Mouse (Mus musculus) heart, embryonic 10.5 days (tissue): ENCODE results near the gene Sytl1. TPM values are rescaled to one million over a fixed set of nuclear protein-coding genes. Genes with fewer than 3 reads are reported as not detected.

ENCODE experiments used
- DNase-seq: peaks from one replicate; pipeline ENCODE4 v3.0.0-alpha.2; 2017; ENCODE audit warnings: low spot score
- H3K27ac ChIP-seq: fragments of 300-500 bp; sonication (generic); 2 replicates; pipeline ENCODE4 v1.5.1; 2016; ENCODE audit warnings: mild to moderate bottlenecking
- H3K27me3 ChIP-seq: fragments of 300-500 bp; sonication (generic); 2 replicates; pipeline ENCODE4 v1.6.1; 2016; ENCODE audit warnings: mild to moderate bottlenecking; ENCODE audit not compliant: poor library complexity, insufficient read depth, severe bottlenecking
- H3K36me3 ChIP-seq: fragments of 300-500 bp; sonication (generic); 2 replicates; pipeline ENCODE4 v1.6.1; 2016; ENCODE audit warnings: mild to moderate bottlenecking, moderate library complexity
- H3K4me1 ChIP-seq: fragments of 300-500 bp; sonication (generic); 2 replicates; pipeline ENCODE4 v1.6.1; 2016; ENCODE audit warnings: mild to moderate bottlenecking
- H3K4me3 ChIP-seq: fragments of 300-500 bp; sonication (generic); 2 replicates; pipeline ENCODE4 v1.5.1; 2016; ENCODE audit warnings: mild to moderate bottlenecking, moderate library complexity
- H3K9me3 ChIP-seq: fragments of 300-500 bp; sonication (generic); 2 replicates; pipeline ENCODE4 v1.6.1; 2016; ENCODE audit warnings: mild to moderate bottlenecking, moderate library complexity
- WGBS: fragments of 180-500 bp; shearing (Covaris S2); methylation state at CpG from one replicate; pipeline ENCODE4 v1.1.7; 2016; 5-methylcytosine and 5-hydroxymethylcytosine counted together
- polyA plus RNA-seq: library from polyadenylated mRNA; unstranded; fragments of >200 nt; fragmentation: Nextera tagmentation; extraction: Ambion mirVana; gene quantifications from 2 replicates; pipeline ENCODE4 v1.2.1, GENCODE M21; 2016

The Sytl1 gene
- 0.28 and 0.60 TPM in 2 replicates for polyA plus RNA-seq

DNA sequence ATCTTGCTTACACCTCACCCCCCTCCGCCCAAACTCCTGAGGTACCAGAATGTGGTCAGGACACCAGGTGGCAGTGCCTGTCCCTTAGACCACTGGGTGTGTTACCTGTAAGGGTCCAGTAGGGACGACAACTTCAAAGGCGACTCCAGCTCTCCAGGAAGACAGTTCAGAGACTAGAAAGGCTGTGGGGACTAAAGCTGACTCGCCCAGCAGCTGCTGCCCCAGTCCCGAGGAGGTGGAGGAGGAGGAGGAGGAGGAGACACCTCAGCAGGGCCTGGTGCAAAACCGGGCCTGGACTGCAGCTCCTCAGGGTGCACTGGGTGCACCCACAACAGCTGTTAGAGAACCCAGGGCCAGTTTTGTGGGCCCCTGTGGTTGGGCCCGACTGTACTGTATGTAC lies at the start of gene Sytl1:
Gene Sytl1 (minus strand): TSS at position 232 of the 400 bp plus-strand sequence.
- peaks cover 31% of the 10 kb centered on the region for H3K27me3 ChIP-seq
- H3K27ac ChIP-seq = 0 out of 2 replicates have a peak within 1 kb of the TSS, but pooled peaks have one; percentile 25
- DNase-seq = no peak
- no peak within 1 kb of the TSS for H3K4me3 ChIP-seq
- H3K36me3 ChIP-seq = peaks cover 50% of the 10 kb centered on the region
- H3K4me1 ChIP-seq = no peaks in the 10 kb centered on the region; the same call in 1 of the 2 replicates
- no peaks in the 10 kb centered on the region for H3K9me3 ChIP-seq
- WGBS = 35% methylated on average over 7 of the region's 7 CpGs

DNA sequence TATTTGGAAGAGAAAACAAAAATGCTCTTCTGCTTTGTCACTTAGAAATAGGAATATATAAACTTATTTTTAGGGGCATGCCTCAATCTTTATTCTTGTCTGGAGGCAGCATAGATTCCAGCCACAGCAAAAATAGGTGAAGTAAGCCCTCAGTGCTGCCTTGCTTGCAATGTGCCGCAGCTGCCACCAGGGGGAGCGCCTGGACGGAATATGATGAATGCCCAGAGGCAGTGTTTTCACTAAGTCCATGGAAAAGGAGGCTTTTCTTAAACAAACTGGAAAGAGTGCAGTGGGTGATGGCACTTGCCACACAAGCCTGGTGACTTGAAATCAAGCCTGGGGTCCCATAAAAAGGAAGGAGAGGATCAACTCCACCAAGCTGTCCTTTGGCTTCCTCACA lies 47.0 kb upstream of the Sytl1 start:
- DNase-seq = peak; percentile 85
- Histone ChIP-seq H3K27ac (no peak overlapping the region), H3K27me3 (no peaks in the 10 kb centered on the region), H3K4me3 (no peak overlapping the region), H3K4me1 (peaks cover 8% of the 10 kb centered on the region), H3K9me3 (no peaks in the 10 kb centered on the region), H3K36me3 (peaks cover 21% of the 10 kb centered on the region)
- WGBS = 0% methylated on average over 3 of the region's 3 CpGs

DNA sequence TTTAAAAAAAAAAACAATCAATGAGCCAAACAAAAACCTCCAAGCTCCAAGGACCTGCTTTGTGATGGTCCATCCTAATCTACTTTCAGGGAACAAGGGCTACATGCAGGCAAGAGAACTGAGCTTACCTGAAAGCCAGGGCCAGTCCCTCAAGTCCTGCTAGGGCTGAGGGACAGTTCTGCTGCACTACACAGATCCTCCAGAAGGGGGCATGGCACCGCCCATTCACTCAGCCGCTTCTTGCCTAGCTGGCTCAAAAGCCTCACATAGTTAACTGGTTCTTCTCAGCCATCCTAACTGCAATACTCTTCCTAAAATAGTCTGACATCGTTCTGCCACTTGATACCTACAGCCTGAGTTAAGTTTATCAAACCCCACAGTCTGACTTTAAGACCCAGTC lies 44.4 kb upstream of the Sytl1 start:
- no peak for DNase-seq
- H3K4me1 ChIP-seq = peaks cover 8% of the 10 kb centered on the region
- no peak overlapping the region for H3K27ac ChIP-seq
- WGBS = 25% methylated on average over 3 of the region's 3 CpGs
- no peaks in the 10 kb centered on the region for H3K9me3 ChIP-seq
- no peak overlapping the region for H3K4me3 ChIP-seq
- H3K36me3 ChIP-seq = peaks cover 27% of the 10 kb centered on the region
- no peaks in the 10 kb centered on the region for H3K27me3 ChIP-seq

DNA sequence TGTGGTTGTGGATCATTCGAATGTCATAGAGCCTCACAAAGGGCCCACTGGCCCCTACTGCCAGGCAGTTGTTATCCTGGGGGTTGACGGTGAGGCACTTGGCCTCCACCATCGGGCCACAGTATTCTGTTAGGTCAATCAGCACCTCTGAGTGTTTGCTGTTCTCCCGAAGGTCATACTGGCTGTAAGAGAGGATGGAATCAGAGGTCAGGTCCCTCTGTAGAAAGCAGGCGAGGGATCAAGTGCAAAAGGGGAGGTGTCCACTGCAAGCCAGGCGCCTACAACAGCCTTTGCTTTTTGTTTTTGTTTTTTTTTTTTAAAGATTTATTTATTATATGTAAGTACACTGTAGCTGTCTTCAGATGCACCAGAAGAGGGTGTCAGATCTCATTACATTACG lies 42.9 kb upstream of the Sytl1 start:
- no peak overlapping the region for H3K27ac ChIP-seq
- 0 out of 2 replicates have a peak, but pooled peaks cover 3% of the 10 kb centered on the region for H3K4me1 ChIP-seq
- H3K27me3 ChIP-seq = no peaks in the 10 kb centered on the region
- no peak for DNase-seq
- H3K36me3 ChIP-seq = peaks cover 35% of the 10 kb centered on the region
- WGBS = 73% methylated on average over 7 of the region's 7 CpGs
- no peak overlapping the region for H3K4me3 ChIP-seq
- no peaks in the 10 kb centered on the region for H3K9me3 ChIP-seq

DNA sequence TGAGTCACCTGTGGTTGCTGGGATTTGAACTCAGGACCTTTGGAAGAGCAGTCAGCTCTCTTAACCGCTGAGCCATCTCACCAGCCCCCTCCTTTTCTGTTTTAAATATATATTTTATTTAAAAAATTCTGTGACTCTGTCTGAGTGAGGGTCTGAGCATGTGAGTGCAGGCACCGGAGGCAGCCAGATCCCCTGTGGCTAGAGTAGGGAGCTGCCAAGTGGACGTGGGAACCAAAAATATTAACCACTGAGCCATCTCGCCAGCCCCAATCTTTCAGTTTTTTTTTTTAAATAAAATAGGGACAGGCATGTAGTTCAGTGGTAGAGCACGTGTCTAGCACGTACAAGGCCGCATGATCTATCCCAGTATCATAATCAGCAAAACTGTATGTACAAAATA lies 41.9 kb upstream of the Sytl1 start:
- Histone ChIP-seq H3K36me3 (peaks cover 45% of the 10 kb centered on the region), H3K27ac (no peak overlapping the region), H3K27me3 (no peaks in the 10 kb centered on the region), H3K4me1 (0 out of 2 replicates have a peak, but pooled peaks cover 3% of the 10 kb centered on the region), H3K4me3 (no peak overlapping the region), H3K9me3 (no peaks in the 10 kb centered on the region)
- no peak for DNase-seq
- 91% methylated on average over 7 of the region's 7 CpGs for WGBS

DNA sequence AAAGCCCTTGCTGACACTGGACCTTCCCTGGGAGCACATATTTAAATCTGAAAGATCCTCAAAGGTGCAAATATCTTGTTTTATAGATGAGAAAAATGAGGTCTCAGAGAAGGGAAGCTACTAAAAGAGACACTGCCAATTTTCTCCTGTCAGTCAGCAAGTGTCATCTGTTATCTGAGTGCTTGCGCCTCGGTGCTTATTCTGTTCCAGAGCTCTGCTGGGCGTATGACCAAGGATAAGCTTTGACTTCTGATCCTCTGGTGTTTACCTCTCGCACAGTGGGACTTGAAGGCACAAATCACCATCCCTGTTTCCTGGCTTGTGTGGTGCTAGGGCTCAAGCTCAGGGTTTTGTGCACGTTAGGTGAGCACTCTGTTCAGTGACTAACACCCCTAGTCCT lies 39.8 kb upstream of the Sytl1 start:
- Histone ChIP-seq H3K4me1 (peaks cover 19% of the 10 kb centered on the region), H3K27me3 (no peaks in the 10 kb centered on the region), H3K9me3 (no peaks in the 10 kb centered on the region), H3K27ac (no peak overlapping the region), H3K4me3 (no peak overlapping the region), H3K36me3 (peaks cover 41% of the 10 kb centered on the region)
- WGBS = 65% methylated on average over 5 of the region's 5 CpGs
- DNase-seq = no peak

DNA sequence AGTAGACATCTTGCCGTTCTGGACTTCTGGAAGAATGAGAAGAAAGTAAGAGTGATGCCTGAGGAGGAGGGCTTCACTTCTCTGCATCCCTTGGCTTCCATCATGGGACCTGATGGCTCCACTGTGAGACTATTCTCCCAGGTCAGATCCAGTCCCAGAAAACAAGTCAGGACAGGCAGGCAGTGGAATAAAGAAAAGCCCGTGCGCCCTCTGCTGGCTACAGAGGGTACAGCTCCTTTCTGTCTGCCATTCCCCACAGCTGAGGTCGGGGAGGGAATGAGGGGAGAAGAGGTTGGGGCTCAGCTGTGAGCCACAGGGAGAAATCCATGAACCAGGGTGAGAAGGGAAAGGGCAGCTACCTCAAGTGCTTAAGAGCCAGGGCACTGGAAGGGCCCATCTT lies 38.9 kb upstream of the Sytl1 start:
- Histone ChIP-seq H3K36me3 (peaks cover 41% of the 10 kb centered on the region), H3K4me3 (no peak overlapping the region), H3K9me3 (no peaks in the 10 kb centered on the region), H3K27ac (no peak overlapping the region), H3K27me3 (no peaks in the 10 kb centered on the region), H3K4me1 (peaks cover 25% of the 10 kb centered on the region)
- no peak for DNase-seq
- WGBS = 27% methylated on average over 4 of the region's 4 CpGs

DNA sequence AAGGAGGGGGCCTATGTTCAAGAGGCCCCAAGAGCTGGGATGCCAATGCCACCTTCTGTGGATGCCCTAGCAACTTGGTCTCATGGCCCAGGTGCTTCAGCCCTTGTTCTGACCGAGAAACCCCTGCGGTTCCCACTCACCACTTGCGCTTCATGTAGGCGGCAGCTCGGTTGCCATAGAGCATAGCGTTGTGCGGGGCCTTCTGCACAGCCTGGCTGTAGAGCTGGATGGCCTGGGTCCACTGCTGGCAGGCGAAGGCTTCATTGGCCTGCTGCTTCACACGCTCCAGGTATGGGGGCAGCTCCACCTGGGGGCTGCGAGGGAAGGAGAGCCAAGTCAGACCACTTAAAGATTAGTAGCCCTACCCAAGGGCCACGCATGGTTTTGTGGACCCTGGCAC lies 37.5 kb upstream of the Sytl1 start:
- no peak for DNase-seq

DNA sequence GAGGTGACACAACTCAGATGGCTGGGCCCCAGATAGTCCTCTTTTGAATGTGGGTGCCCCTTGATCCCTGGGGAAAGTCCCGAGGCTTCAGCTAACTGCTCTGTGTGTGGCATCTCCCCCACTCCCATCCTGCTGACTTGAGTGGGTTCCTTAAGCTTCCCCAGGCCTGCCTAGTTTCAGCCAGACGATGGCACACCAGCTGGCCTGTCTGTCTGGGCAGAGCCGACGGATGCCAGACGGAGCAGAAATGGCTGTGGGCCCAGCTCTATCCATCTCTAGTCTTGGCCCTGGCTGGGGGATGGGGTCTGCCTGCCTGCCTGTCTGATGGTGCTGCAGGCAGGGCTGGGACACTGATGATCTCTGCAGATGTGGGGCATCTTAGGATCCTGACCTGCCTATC lies 36.8 kb upstream of the Sytl1 start:
- DNase-seq = no peak
- no peaks in the 10 kb centered on the region for H3K9me3 ChIP-seq
- H3K27me3 ChIP-seq = peaks cover 4% of the 10 kb centered on the region; the same call in 1 of the 2 replicates
- H3K36me3 ChIP-seq = peaks cover 55% of the 10 kb centered on the region
- peaks cover 33% of the 10 kb centered on the region for H3K4me1 ChIP-seq
- H3K4me3 ChIP-seq = no peak overlapping the region
- 65% methylated on average over 5 of the region's 5 CpGs for WGBS
- no peak overlapping the region for H3K27ac ChIP-seq

More for the DNA sequence above, 37.5 kb upstream of the Sytl1 start:
- H3K27ac ChIP-seq = no peak overlapping the region
- H3K9me3 ChIP-seq = no peaks in the 10 kb centered on the region
- no peaks in the 10 kb centered on the region for H3K27me3 ChIP-seq
- H3K4me1 ChIP-seq = peaks cover 33% of the 10 kb centered on the region
- H3K36me3 ChIP-seq = peaks cover 48% of the 10 kb centered on the region
- no peak overlapping the region for H3K4me3 ChIP-seq
- 85% methylated on average over 11 of the region's 11 CpGs for WGBS

DNA sequence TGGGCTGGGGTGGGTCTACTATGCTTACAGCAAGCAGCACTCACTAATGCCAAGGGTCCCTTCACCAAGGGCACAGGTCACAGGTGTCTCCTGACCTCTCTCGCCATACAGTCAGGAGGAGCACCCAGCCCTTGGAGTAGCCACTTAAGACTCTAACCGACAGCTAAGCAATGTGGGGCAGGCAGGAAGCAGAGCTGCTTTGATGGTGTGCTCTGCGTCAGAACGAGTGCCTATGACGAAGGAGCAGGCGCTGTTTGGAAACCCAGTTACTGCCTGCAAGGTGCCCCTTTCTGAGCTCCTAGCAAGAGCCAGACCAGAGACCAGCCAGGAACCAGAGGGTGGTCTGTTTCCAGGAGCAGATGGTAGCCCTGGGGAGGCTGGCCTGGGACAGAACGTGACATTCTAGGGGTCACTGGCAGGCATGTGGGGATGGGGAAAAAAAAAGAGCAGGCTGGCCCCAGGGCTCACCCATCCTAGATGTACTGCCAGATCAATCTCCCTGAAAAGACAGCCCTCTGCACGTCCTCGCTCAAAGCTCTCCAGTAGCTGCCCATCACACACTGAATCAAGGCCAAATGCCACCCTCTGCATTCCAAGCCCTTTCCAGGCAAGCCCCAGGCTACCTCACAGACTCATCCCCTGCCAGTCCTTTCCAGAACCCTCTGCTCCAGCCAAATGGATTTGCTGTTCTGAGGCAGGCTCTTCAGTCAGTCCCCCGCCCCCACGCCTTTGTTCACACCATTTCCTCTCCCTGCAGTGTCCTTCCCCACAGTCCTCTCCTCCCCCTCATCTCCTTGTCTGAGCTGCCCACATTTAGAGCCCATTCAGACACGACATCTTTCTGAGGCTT lies 35.8 kb upstream of the Sytl1 start:
- no peak overlapping the region for H3K4me3 ChIP-seq
- H3K36me3 ChIP-seq = peaks cover 54% of the 10 kb centered on the region
- peaks cover 8% of the 10 kb centered on the region; the same call in 1 of the 2 replicates for H3K27me3 ChIP-seq
- H3K9me3 ChIP-seq = no peaks in the 10 kb centered on the region
- peaks cover 41% of the 10 kb centered on the region for H3K4me1 ChIP-seq
- no peak for DNase-seq
- 38% methylated on average over 12 of the region's 12 CpGs for WGBS
- no peak overlapping the region for H3K27ac ChIP-seq

DNA sequence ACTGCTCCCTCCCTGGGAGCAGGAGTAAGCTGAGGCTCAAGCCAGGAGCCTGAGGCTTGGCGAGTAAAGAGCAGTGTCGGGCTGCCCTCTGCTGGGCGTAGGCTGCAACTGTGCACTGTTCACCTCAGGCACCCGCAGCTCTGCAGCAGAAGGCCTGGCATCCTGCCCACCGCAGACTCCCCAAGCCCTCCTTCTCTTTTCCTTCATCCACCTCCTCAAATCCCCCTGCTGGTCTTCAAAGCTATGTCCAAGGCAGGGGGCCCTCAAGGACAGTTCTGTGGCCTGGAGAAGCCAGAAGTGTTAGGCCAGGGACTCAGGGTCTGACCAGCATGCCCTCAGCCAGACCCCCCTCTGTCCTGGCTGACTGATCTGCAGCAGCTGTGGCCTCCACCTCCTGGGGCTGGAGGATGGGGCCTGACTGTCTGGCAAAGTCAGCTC lies 34.9 kb upstream of the Sytl1 start:
- Histone ChIP-seq H3K27ac (0 out of 2 replicates have a peak overlapping the region, but pooled peaks have one; percentile 9), H3K4me3 (no peak overlapping the region), H3K27me3 (peaks cover 8% of the 10 kb centered on the region; the same call in 1 of the 2 replicates), H3K4me1 (peaks cover 51% of the 10 kb centered on the region), H3K9me3 (no peaks in the 10 kb centered on the region), H3K36me3 (peaks cover 46% of the 10 kb centered on the region)
- DNase-seq = peak; percentile 89
- 2% methylated on average over 5 of the region's 5 CpGs for WGBS

DNA sequence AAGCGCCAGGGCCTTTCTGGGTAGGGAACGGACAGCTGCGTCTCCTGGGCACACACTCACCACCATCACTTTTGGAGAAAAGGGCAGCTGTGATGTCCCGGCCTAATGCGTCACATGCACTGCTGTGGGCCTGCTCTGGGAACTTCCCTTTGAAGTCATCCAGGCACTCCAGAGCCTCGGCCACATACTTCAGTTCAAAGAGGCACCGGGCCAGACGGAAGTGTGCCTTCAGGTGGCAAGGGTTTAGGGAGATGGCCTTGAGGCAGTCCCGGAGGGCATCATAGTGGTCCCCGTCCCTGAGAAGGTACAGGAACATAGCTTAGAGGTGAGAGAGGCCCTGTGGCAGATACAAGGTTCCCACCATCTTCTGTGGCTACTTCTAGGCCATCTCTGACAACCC lies 34.4 kb upstream of the Sytl1 start:
- no peak for DNase-seq
- Histone ChIP-seq H3K27me3 (peaks cover 10% of the 10 kb centered on the region; the same call in 1 of the 2 replicates), H3K9me3 (no peaks in the 10 kb centered on the region), H3K36me3 (peaks cover 46% of the 10 kb centered on the region), H3K27ac (peak overlapping the region; percentile 9), H3K4me1 (peaks cover 55% of the 10 kb centered on the region), H3K4me3 (no peak overlapping the region)
- 61% methylated on average over 10 of the region's 10 CpGs for WGBS

DNA sequence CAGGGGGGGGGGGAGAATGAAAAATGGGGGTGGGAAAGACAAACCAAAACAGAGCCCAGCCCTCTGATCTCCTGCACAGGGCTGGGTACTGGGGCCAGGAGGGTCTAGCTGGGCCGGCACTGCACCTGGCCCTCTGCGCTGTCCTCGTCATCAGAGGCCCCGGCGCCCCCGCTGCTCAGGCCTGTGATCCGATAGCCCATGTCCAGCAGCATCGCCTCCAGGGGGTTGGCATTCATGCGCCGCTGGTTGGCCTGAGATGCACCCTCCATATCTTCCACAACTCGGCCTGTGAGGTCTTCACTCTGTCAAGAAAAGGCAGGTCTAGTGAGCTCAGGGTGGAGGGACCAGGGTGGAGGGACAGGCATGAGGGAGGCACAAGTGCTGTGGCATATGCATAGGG lies 31.2 kb upstream of the Sytl1 start:
- Histone ChIP-seq H3K36me3 (peaks cover 24% of the 10 kb centered on the region), H3K27ac (peak overlapping the region; percentile 82), H3K27me3 (peaks cover 11% of the 10 kb centered on the region; the same call in 1 of the 2 replicates), H3K4me3 (no peak overlapping the region), H3K9me3 (no peaks in the 10 kb centered on the region), H3K4me1 (peaks cover 56% of the 10 kb centered on the region)
- 34% methylated on average over 11 of the region's 11 CpGs for WGBS
- no peak for DNase-seq
